Mouse (Mus musculus): Measurements from ENCODE around the gene Rxfp1. TPM values are rescaled to one million over a fixed set of nuclear protein-coding genes. Genes with fewer than 3 reads are reported as not detected.
"Not testable (repeated sequence)": the region's sequence is repeated elsewhere in the genome, so short reads cannot be mapped to it uniquely, and the experiment has no call there.

The Rxfp1 gene
- polyA plus RNA-seq, 1 experiment = 0.70 TPM

DNA sequence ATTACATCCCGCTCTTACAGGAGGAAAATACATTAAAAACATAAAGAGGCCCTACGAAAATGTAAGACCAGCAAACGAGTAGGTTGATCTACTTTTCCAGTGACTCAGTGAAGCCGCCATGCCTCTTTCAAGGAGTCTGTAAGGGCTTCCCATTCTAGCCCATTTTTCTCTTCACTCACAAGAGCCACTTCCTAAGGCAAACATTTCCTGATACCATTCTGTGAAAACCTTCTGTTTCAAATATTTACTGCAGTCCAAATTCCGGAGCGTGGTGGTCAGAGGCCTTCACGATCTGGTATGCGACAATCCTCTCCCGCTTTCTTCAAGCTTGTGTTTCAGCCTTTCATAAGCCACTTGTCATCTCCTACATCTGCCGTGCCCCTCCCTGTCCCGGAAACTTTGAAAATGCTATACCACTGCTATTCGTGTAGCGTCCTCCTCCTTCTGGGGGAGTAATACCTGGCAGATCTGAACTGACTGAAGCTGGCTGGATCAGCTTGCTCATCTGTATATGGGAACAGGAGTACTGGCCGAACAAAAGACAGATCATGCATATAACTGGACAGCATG lies 11.1 kb downstream of the Rxfp1 start:
- Histone ChIP-seq H3K27ac (ENCODE audit: insufficient read depth, low read length) (peak overlapping the region; percentile 37), H3K4me1 (ENCODE audit: control insufficient read depth, insufficient read depth, low read length) (peaks cover 3% of the 10 kb centered on the region), H3K4me3 (ENCODE audit: insufficient read depth, low read length) (no peak overlapping the region)
- no peak for TF ChIP-seq CTCF (IDR thresholded peaks at IDR 0.05; ENCODE audit: borderline replicate concordance, insufficient read depth, low read length)
- no peak for TF ChIP-seq POLR2A (IDR thresholded peaks at IDR 0.05; ENCODE audit: low read depth, low read length)

DNA sequence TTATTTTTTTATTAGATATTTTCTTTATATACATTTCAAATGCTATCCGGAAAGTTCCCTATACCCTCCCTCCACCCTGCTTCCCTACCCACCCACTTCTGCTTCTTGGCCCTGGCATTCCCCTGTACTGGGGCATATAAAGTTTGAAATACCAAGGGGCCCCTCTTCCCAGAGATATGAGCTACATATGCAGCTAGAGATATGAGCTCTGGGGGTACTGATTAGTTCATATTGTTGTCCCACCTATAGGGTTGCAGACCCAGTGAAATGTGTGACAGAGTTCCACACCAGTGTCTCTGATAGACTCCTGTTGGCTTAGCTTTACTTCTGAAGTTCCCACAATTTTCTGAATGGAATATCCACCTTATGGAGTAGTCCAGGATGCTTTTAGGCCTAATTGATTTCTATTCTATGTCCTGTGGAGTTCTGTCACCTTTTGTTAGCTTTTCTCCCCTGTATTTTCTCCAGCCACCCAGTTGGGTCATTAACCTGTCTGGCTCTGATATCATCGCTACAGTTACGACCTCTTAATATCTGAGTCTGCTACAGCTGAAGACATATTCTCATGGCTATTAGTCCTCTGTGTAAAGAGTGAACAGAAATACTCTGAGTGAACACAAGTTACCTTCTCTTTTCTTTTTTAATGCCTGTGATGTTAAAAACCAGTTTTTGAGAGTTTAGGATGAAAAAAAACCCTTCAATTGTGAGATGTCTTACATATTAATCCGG lies 16.8 kb downstream of the Rxfp1 start:
- TF ChIP-seq POLR2A (IDR thresholded peaks at IDR 0.05; ENCODE audit: low read depth, low read length) = no peak
- no peak for TF ChIP-seq CTCF (IDR thresholded peaks at IDR 0.05; ENCODE audit: borderline replicate concordance, insufficient read depth, low read length)
- Histone ChIP-seq H3K4me3 (ENCODE audit: insufficient read depth, low read length) (no peak overlapping the region), H3K4me1 (ENCODE audit: control insufficient read depth, insufficient read depth, low read length) (no peaks in the 10 kb centered on the region), H3K27ac (ENCODE audit: insufficient read depth, low read length) (no peak overlapping the region)

DNA sequence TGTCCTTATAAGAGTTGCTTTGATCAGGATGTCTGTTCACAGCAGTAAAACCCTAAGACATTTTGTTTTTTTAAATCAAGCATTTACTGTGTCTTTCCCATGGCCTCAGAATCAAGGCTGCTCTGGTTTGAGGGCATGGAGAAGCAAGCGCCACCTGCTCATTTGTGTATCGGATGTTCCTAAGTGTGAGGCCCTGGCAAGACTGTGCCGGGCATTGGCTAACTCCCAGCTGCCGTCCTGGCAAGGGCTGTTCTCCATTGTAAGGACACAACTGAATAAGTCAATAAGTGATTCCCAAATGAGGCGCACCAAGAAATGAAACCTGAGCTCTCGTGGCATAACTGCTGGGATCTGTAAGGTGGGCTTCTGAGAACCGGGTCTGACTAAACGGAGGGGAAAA lies 31.2 kb downstream of the Rxfp1 start:
- TF ChIP-seq POLR2A (IDR thresholded peaks at IDR 0.05; ENCODE audit: low read depth, low read length) (no peak), CTCF (IDR thresholded peaks at IDR 0.05; ENCODE audit: borderline replicate concordance, insufficient read depth, low read length) (no peak)
- no peak overlapping the region for H3K27ac ChIP-seq (ENCODE audit: insufficient read depth, low read length)
- H3K4me3 ChIP-seq (ENCODE audit: insufficient read depth, low read length) = no peak overlapping the region
- no peaks in the 10 kb centered on the region for H3K4me1 ChIP-seq (ENCODE audit: control insufficient read depth, insufficient read depth, low read length)

DNA sequence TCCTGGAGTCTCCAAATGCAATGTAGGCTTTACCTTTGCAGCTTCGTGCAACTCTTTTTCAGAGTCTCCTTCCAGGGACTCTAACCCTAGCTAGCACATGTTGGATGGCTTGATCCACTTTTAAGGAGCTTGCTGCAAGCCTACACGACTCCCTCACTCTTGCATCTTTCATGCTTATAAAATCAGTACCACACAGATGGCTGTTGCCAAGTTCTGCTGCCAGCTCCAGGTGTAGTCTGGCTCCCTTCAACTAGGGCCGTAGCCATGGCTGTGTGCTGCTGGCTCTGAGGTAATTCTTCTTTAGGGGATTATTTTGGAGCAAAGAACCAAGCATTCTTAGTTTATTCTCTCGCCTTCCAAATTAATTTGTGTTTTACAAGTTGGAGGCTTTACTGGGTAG lies 34.5 kb downstream of the Rxfp1 start:
- no peak overlapping the region for H3K4me3 ChIP-seq (ENCODE audit: insufficient read depth, low read length)
- no peak overlapping the region for H3K27ac ChIP-seq (ENCODE audit: insufficient read depth, low read length)
- H3K4me1 ChIP-seq (ENCODE audit: control insufficient read depth, insufficient read depth, low read length) = no peaks in the 10 kb centered on the region
- TF ChIP-seq POLR2A (IDR thresholded peaks at IDR 0.05; ENCODE audit: low read depth, low read length) (no peak), CTCF (IDR thresholded peaks at IDR 0.05; ENCODE audit: borderline replicate concordance, insufficient read depth, low read length) (no peak)

DNA sequence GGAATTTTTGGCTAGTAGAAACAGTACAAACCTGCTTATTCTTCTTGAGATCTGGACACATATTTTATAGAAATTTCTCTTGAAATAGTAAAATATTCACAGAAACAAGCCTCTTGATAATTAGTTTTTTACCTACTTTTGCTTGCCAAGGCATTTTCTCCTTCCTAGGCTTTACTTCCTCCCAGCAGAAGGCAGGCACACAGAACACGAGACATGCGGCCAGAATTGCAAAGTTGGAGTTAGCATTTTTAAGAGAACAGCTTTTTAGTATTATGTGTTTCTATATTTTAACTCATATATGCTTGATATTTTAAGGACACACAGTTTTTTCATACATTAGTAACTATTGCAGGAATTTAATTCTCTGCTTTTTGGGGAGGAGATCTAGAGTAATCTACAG lies 45.7 kb downstream of the Rxfp1 start:
- no peaks in the 10 kb centered on the region for H3K4me1 ChIP-seq (ENCODE audit: control insufficient read depth, insufficient read depth, low read length)
- H3K4me3 ChIP-seq (ENCODE audit: insufficient read depth, low read length) = no peak overlapping the region
- H3K27ac ChIP-seq (ENCODE audit: insufficient read depth, low read length) = no peak overlapping the region
- TF ChIP-seq CTCF (IDR thresholded peaks at IDR 0.05; ENCODE audit: borderline replicate concordance, insufficient read depth, low read length) (no peak), POLR2A (IDR thresholded peaks at IDR 0.05; ENCODE audit: low read depth, low read length) (no peak)

DNA sequence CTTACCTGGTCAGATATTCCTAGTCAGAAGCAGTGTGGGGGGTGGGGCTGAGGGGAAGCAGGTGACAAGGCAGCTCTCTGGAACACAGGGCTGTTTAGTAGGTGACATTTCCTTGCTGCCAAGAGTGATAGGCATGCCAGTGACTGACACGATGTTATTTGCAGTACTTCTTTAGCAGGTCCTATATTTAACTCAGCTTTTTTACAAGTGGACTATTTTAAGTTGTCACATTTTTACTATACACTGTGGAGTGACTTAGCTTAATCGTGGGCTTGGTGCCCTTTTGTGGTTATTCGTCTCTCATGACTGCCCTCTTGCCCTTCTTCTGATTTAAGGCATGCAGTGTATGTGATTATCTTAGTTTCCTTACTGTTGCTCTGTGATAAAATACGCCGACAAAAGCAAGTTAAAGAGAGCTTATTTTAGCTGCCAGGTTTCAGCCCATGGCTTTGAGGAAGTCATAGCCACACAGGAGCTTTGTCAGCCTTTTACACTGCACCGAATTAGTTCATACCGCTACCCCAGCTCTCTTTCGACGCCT lies 47.5 kb downstream of the Rxfp1 start:
- Histone ChIP-seq H3K4me3 (ENCODE audit: insufficient read depth, low read length) (no peak overlapping the region), H3K27ac (ENCODE audit: insufficient read depth, low read length) (no peak overlapping the region), H3K4me1 (ENCODE audit: control insufficient read depth, insufficient read depth, low read length) (no peaks in the 10 kb centered on the region)
- TF ChIP-seq CTCF (IDR thresholded peaks at IDR 0.05; ENCODE audit: borderline replicate concordance, insufficient read depth, low read length) (no peak), POLR2A (IDR thresholded peaks at IDR 0.05; ENCODE audit: low read depth, low read length) (no peak)

DNA sequence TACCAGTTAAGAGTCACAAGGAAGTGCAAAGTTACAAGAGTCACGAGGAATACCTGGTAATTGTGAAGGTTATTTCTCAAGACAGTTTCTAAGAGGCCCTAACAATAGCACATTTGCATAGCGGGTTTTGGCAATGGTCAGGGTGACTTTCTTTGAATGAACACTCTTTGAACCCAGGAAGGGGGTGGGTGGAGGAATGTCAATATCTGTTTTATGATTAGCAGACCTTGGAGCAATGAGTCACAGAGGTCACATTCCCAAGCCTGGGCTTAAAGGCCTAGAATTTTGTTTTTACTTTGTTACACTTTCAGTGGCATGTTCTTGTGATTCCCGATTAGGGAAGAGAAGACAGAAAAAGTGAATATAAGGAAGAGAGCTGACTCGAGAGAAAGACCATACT lies 49.6 kb downstream of the Rxfp1 start:
- H3K4me3 ChIP-seq (ENCODE audit: insufficient read depth, low read length); H3K27ac ChIP-seq (ENCODE audit: insufficient read depth, low read length); H3K4me1 ChIP-seq (ENCODE audit: control insufficient read depth, insufficient read depth, low read length): not testable (repeated sequence)

DNA sequence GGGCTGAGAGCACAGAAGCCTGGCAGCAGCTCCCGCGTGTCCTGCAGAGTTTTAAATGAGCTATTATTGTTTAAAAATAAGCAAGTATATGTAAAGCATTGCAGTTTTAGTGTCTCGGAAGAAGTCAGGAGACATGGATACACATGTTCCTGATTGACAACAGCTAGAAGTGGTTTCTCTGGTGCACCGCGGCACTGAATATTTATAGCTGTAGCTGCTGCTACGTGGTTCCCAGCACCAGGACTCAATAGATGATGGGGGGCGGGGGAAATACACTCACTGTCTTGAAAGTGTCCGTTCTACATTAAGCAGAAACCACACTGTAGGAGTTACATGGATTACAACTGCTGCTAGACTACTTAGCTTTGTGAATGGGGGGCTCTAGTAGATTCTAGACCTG lies 54.2 kb downstream of the Rxfp1 start:
- H3K4me3 ChIP-seq (ENCODE audit: insufficient read depth, low read length) = no peak overlapping the region
- no peaks in the 10 kb centered on the region for H3K4me1 ChIP-seq (ENCODE audit: control insufficient read depth, insufficient read depth, low read length)
- H3K27ac ChIP-seq (ENCODE audit: insufficient read depth, low read length) = no peak overlapping the region
- TF ChIP-seq CTCF (IDR thresholded peaks at IDR 0.05; ENCODE audit: borderline replicate concordance, insufficient read depth, low read length) = no peak
- TF ChIP-seq POLR2A (IDR thresholded peaks at IDR 0.05; ENCODE audit: low read depth, low read length) = no peak

DNA sequence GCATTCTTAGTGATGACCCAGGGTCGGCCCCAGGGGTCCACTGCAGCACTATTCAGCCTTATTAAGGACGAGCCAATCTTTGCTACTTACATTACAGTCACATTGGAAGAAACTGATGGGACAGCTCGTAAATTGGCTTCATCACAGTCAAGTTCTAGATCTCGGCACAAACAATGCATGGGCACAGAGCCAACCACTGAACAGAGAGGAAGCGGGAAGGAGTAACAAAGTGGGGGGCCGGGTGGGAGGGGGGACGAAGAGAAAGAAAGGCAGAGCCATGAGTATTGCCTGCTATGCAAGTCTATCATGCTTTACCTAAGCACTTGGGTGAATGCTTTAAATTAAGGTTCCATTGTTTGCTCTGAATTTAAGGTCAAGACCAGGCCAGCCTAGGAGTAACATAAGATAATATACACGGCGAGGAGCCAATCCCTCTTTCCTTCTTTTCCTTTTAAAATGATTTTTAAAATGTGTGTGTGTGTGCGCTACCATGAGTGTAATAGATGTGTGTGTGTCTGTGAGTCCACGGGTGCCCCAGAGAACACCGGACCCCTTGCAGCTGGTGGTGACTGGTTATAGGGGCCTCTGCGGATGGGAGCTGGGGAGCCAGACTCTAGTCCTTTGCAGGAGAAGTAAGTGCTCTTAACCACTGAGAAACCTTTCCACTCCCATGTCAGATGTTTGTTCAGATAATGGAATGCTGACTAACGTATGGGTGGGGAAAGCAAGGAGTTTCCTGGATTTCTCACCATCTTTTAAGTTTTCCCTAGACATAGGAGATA lies 55.1 kb downstream of the Rxfp1 start:
- TF ChIP-seq CTCF (IDR thresholded peaks at IDR 0.05; ENCODE audit: borderline replicate concordance, insufficient read depth, low read length) (no peak), POLR2A (IDR thresholded peaks at IDR 0.05; ENCODE audit: low read depth, low read length) (no peak)
- H3K4me1 ChIP-seq (ENCODE audit: control insufficient read depth, insufficient read depth, low read length) = no peaks in the 10 kb centered on the region
- no peak overlapping the region for H3K27ac ChIP-seq (ENCODE audit: insufficient read depth, low read length)
- H3K4me3 ChIP-seq (ENCODE audit: insufficient read depth, low read length) = no peak overlapping the region

DNA sequence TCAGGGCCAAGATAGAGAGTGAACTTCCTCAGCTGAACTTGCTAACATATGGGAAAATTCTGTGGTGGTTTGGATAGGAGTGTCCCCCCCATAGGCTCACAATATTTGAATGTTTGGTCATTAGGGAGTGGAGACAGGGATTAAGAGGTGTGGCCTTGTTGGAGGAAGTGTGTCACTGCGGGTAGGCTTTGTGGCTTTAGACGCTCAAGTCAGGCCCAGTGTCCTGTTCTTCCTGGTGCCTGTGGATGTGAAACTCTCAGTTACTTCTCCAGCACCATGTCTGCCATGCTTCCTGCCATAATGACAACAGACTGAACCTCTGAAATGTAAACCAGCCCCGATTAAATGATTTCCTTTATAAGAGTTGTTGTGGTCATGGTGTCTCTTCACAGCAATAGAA lies 61.3 kb downstream of the Rxfp1 start:
- no peaks in the 10 kb centered on the region for H3K4me1 ChIP-seq (ENCODE audit: control insufficient read depth, insufficient read depth, low read length)
- no peak for TF ChIP-seq CTCF (IDR thresholded peaks at IDR 0.05; ENCODE audit: borderline replicate concordance, insufficient read depth, low read length)
- TF ChIP-seq POLR2A (IDR thresholded peaks at IDR 0.05; ENCODE audit: low read depth, low read length) = no peak
- no peak overlapping the region for H3K27ac ChIP-seq (ENCODE audit: insufficient read depth, low read length)
- no peak overlapping the region for H3K4me3 ChIP-seq (ENCODE audit: insufficient read depth, low read length)
